Mouse (Mus musculus) G1E-ER4 (cell line): Measurements from ENCODE around the gene Fntb. TPM values are rescaled to one million over a fixed set of nuclear protein-coding genes. Genes with fewer than 3 reads are reported as not detected.

ENCODE experiments used
- GATA1 ChIP-seq: IDR thresholded peaks from one replicate; pipeline ENCODE4 v1.8.0; 2012; ENCODE audit warnings: low read length, inconsistent platforms
- polyA plus RNA-seq: library from polyadenylated mRNA; stranded (reverse); fragments of >175 nt; gene quantifications from 2 replicates; pipeline ENCODE4 v1.2.3, GENCODE M21; 2012

The Fntb gene
- polyA plus RNA-seq, 1 experiment: 21.6 TPM

- no peak for TF ChIP-seq GATA1
Measured at GRCm38 (mm10) chr12:76918855-76919254, 153.5 kb downstream of the Fntb start.

DNA sequence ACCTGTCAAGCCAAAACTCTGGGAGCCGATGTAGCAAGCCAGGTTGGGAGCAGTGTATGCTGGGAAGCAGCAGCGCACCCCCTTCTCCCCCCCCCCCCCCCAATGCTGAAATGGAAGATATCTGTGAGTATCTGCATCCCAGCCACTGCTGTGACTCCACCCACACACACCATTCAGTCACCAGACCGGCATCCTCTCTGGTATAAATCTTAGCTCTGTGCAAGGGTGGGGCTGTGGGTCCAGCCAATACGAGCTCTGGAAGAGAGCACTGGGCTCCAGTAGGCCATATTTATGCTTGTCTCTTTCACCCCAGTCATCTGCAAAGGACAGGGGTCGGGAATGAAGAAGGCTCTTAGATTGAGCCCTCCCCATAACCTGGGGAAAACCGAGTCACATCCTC, 155.0 kb downstream of the Fntb start:
- TF ChIP-seq GATA1: no peak

- TF ChIP-seq GATA1: no peak
Measured at GRCm38 (mm10) chr12:76920990-76921389, 155.6 kb downstream of the Fntb start.

- TF ChIP-seq GATA1: no peak
Measured at GRCm38 (mm10) chr12:76923118-76923517, 157.7 kb downstream of the Fntb start.

DNA sequence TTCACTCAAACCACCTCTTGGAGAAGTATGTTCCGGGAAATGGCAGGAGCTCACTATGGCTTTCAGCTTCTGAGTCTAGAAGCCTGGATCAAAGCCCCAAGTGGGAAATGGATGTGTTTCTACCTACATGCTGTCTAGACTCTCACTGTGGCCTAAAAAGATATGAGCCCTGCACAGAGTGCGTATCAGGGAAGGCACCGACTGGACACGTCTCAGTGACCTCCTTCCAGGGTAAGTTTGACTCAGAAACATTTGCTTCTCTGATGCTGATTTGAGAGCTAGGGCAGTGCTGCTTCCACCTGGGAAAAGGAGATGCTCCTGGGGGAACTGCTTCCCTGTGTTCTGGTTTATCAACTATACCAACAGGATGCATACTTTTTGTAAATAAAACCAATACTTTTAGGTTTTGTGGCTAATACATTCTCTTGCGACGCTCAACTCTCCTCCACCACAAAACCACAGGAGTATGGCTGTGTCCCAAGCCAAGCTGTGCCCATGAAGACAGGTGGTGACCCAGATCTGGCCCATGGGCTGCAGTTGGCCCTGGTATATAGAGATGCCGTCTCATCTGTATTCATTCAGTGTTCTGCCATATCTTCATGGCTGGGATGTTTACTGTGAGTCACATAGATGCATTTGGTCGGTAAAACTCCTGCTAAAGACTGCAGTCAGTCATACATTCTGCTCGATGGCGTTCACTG, 159.7 kb downstream of the Fntb start:
- TF ChIP-seq GATA1: no peak

- TF ChIP-seq GATA1: no peak
Measured at GRCm38 (mm10) chr12:76926338-76926945, 161.1 kb downstream of the Fntb start.

- TF ChIP-seq GATA1: no peak
Measured at GRCm38 (mm10) chr12:76927012-76927411, 161.6 kb downstream of the Fntb start.

GRCm38 (mm10) chr12:76927539-76927938, 162.2 kb downstream of the Fntb start:
- TF ChIP-seq GATA1: no peak

DNA sequence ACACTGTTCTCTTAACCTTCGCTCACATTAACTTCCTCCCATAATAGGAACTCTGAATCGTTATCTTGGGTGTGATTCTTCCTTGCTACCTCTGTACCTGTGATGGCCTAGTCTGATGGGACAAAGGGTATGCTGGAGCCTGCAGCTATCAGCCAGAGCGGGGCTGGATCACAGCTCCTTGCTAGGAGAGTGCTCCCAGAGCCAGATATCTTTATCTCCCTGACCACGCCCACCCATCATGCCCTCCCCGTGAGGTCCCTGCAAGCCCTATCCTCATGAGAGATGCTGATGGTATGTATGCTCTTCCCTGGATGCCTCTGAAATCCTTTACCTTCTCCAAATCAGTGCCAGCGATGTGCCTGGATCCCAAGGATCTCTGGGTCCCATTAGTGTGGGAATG, 164.8 kb downstream of the Fntb start:
- no peak for TF ChIP-seq GATA1

- no peak for TF ChIP-seq GATA1
Measured at GRCm38 (mm10) chr12:76931739-76932687, 166.6 kb downstream of the Fntb start.

DNA sequence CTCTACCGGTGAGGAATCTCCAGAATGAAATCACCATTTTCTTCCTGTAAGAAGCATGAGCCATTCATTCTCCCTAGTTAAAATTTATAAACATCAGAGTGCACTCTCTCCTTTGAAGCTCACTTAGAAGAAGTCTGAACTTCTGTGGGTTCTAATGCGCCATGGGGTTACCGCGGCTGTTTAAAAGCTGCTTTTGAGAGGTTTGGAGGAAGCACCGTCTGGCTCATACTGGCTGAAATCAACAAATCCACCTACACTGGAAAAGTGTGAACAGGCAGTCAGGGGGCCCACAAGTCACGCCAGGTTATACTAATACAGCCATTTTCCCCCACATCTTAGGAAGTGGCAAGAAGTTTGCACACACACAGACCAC, 167.3 kb downstream of the Fntb start:
- no peak for TF ChIP-seq GATA1

DNA sequence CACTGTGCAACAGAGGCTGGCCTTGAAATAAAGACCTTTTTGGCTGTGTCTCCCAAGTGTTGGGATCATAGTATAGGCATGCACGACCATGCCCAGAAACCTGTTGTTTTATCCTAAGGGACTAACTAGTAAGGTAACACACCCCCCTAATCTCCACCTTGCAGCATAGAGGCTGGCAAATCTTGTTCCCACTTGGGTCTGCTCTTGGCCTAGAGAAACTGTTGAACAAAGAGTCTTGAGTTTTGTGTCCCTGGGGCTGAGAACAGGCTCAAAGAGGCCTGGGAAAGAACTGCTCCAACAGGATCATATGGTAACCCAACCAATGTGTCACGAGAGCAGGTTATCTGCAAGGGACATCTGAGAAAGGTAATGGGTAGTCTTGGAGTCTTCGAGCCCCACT, 169.0 kb downstream of the Fntb start:
- TF ChIP-seq GATA1: no peak

GRCm38 (mm10) chr12:76936211-76936610, 170.8 kb downstream of the Fntb start:
- no peak for TF ChIP-seq GATA1

- TF ChIP-seq GATA1: no peak
Measured at GRCm38 (mm10) chr12:76938013-76938412, 172.6 kb downstream of the Fntb start.

GRCm38 (mm10) chr12:76941524-76941923, 176.1 kb downstream of the Fntb start:
- TF ChIP-seq GATA1: peak; percentile 97

DNA sequence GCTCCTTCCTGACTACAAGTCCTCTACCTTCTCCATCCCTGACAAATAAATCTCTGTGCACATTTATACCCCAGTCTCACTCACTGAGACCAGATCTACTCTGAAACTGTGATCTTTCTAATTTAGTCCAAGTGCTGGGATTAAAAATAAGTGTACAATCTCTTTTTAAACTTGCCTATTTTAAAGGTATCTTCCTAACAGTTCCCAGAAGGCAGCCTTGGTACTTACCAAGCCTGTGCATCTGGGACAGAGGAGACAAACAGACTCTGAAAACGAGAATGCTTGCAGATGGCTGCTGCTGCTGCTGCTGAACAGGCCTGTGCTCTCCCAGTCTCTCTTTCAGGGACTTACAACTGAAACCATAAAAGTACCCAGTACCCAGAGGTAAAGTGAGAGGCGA, 177.1 kb downstream of the Fntb start:
- no peak for TF ChIP-seq GATA1

DNA sequence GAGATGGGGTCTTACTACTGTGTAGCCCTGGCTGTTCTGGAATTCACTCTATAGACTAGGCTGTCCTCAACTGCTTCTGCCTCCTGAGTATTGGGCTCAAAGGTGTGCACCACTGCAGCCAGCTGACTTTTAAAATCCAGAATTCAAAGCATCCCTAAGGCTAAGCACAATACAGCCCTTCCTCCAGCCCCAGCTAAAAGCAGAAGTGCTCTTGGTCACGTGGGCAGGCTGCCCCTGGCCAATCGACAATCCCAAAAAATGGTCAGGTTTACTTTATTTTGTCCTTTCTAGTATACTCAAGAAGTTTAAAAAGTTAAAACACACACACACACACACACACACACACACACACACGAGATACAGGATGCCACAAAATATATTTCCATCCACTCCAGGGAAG, 177.7 kb downstream of the Fntb start:
- no peak for TF ChIP-seq GATA1
